Mouse (Mus musculus) limb, embryonic 11.5 days (tissue): ENCODE data around the gene Fuz. TPM values are rescaled to one million over a fixed set of nuclear protein-coding genes. Genes with fewer than 3 reads are reported as not detected.

Source experiments
- ATAC-seq: fragments of 200-750 bp; cut with Nextera tagmentation; 2 replicates; pipeline ENCODE4 v1.8.0; 2017; ENCODE audit warnings: low read depth; ENCODE audit not compliant: insufficient number of reproducible peaks, low FRiP score, low TSS enrichment
- DNase-seq: peaks from one replicate; pipeline ENCODE4 v3.0.0-alpha.2; 2015; ENCODE audit warnings: low spot score
- H3K27ac ChIP-seq: fragments of 300-500 bp; sonication (generic); replicated peaks from 2 replicates; pipeline ENCODE4 v1.5.1; 2014; ENCODE audit warnings: low read depth, mild to moderate bottlenecking, low read length
- H3K27me3 ChIP-seq: fragments of 300-500 bp; sonication (generic); 2 replicates; pipeline ENCODE4 v1.6.1; 2014; ENCODE audit warnings: mild to moderate bottlenecking, low read length, mixed read lengths; ENCODE audit not compliant: control insufficient read depth, insufficient read depth
- H3K36me3 ChIP-seq: fragments of 300-500 bp; sonication (generic); 2 replicates; pipeline ENCODE4 v1.6.1; 2014; ENCODE audit warnings: mild to moderate bottlenecking, low read length, moderate library complexity, mixed read lengths; ENCODE audit not compliant: control insufficient read depth, insufficient read depth
- H3K4me1 ChIP-seq: fragments of 300-500 bp; sonication (generic); 2 replicates; pipeline ENCODE4 v1.6.1; 2014; ENCODE audit warnings: low read length, mixed read lengths; ENCODE audit not compliant: control insufficient read depth, insufficient read depth
- H3K4me2 ChIP-seq: fragments of 300-500 bp; sonication (generic); 2 replicates; pipeline ENCODE4 v1.6.1; 2014; ENCODE audit warnings: low read depth, mild to moderate bottlenecking, moderate library complexity; ENCODE audit not compliant: severe bottlenecking
- H3K4me3 ChIP-seq: fragments of 300-500 bp; sonication (generic); 2 replicates; pipeline ENCODE4 v1.5.1; 2014; ENCODE audit warnings: low read depth, low read length
- H3K9ac ChIP-seq: fragments of 300-500 bp; sonication (generic); 2 replicates; pipeline ENCODE4 v1.6.1; 2014; ENCODE audit warnings: mild to moderate bottlenecking, low read length
- H3K9me3 ChIP-seq: fragments of 300-500 bp; sonication (generic); 2 replicates; pipeline ENCODE4 v1.6.1; 2016; ENCODE audit warnings: low read length; ENCODE audit not compliant: control insufficient read depth
- WGBS: fragments of 180-500 bp; shearing (Covaris S2); extraction: QIAGEN DNeasy Blood & Tissue Kit; methylation state at CpG from one replicate; pipeline ENCODE4 v1.1.7; 2014; 5-methylcytosine and 5-hydroxymethylcytosine counted together
- polyA plus RNA-seq: library from polyadenylated mRNA; unstranded; fragments of >200 nt; fragmentation: Nextera tagmentation; extraction: Ambion mirVana; gene quantifications from 2 replicates; pipeline ENCODE4 v1.2.1, GENCODE M21; 2014

Gene Fuz
- 14.8 and 16.0 TPM in 2 replicates for polyA plus RNA-seq

GRCm38 (mm10) chr7:44895593-44896434 is at the start of gene Fuz:
Fuz (plus strand) TSS chr7:44896079.
- Histone ChIP-seq H3K27me3 (no peaks in the 10 kb centered on the region), H3K36me3 (peaks cover 2% of the 10 kb centered on the region; the same call in 1 of the 2 replicates), H3K4me2 (peak within 1 kb of the TSS; percentile 73), H3K4me1 (peaks cover 15% of the 10 kb centered on the region), H3K27ac (peak within 1 kb of the TSS; percentile 53; the same call in 1 of the 2 replicates), H3K4me3 (peak within 1 kb of the TSS; percentile 62), H3K9me3 (no peaks in the 10 kb centered on the region), H3K9ac (peak within 1 kb of the TSS; percentile 74)
- WGBS: 2% methylated on average over 34 of the region's 34 CpGs
- DNase-seq: peak; percentile 92
- peak; percentile 65 for ATAC-seq

- no peak overlapping the region for H3K9ac ChIP-seq
- H3K27ac ChIP-seq: no peak overlapping the region
- no peaks in the 10 kb centered on the region for H3K27me3 ChIP-seq
- DNase-seq (no peak), ATAC-seq (no peak)
- peaks cover 23% of the 10 kb centered on the region for H3K36me3 ChIP-seq
- H3K4me1 ChIP-seq: peaks cover 12% of the 10 kb centered on the region
- 90% methylated on average over 7 of the region's 7 CpGs for WGBS
- no peak overlapping the region for H3K4me3 ChIP-seq
- H3K4me2 ChIP-seq: no peak overlapping the region
- H3K9me3 ChIP-seq: no peaks in the 10 kb centered on the region
Observed at GRCm38 (mm10) chr7:44846804-44847203, 49.1 kb upstream of the Fuz start.

DNA sequence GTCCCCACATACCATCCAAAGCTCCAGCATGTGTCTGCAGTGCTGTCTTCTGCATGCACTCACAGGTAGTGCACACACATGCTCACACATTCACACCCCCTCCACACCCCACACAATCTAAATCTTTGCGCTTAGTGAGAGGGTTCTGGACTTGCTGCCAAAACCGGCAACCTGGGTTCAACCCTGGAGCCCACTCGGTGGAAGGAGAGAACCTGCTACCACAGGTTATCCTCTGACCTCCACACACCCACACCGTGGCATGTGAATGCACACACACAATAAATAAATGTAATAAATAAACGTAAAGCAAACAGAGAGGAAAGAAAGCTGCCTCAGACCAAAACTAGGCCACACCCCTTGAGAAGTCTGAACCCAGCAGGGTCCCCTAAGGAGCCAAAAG is 48.1 kb upstream of the Fuz start:
- H3K9me3 ChIP-seq: no peaks in the 10 kb centered on the region
- H3K4me1 ChIP-seq: peaks cover 12% of the 10 kb centered on the region
- DNase-seq: no peak
- H3K36me3 ChIP-seq: peaks cover 23% of the 10 kb centered on the region
- no peak overlapping the region for H3K27ac ChIP-seq
- ATAC-seq: no peak
- H3K4me3 ChIP-seq: peak overlapping the region; percentile 80
- no peaks in the 10 kb centered on the region for H3K27me3 ChIP-seq
- H3K9ac ChIP-seq: no peak overlapping the region
- 85% methylated on average over 5 of the region's 5 CpGs for WGBS
- H3K4me2 ChIP-seq: peak overlapping the region; percentile 83

- Histone ChIP-seq H3K36me3 (peaks cover 24% of the 10 kb centered on the region), H3K9me3 (no peaks in the 10 kb centered on the region), H3K27ac (peak within 1 kb of the TSS; percentile 91), H3K4me3 (peak within 1 kb of the TSS; percentile 80), H3K27me3 (no peaks in the 10 kb centered on the region), H3K9ac (peak within 1 kb of the TSS; percentile 77), H3K4me2 (peak within 1 kb of the TSS; percentile 83), H3K4me1 (peaks cover 15% of the 10 kb centered on the region)
- under 1% methylated on average over 54 of the region's 54 CpGs for WGBS
- ATAC-seq (peak; percentile 80), DNase-seq (peak; percentile 96)
Observed at GRCm38 (mm10) chr7:44848561-44849415, 47.1 kb upstream of the Fuz start, which contains the start of the genes Akt1s1 and Tbc1d17. Akt1s1 (plus strand) TSS chr7:44848991. Tbc1d17 (minus strand) TSS chr7:44849079.

DNA sequence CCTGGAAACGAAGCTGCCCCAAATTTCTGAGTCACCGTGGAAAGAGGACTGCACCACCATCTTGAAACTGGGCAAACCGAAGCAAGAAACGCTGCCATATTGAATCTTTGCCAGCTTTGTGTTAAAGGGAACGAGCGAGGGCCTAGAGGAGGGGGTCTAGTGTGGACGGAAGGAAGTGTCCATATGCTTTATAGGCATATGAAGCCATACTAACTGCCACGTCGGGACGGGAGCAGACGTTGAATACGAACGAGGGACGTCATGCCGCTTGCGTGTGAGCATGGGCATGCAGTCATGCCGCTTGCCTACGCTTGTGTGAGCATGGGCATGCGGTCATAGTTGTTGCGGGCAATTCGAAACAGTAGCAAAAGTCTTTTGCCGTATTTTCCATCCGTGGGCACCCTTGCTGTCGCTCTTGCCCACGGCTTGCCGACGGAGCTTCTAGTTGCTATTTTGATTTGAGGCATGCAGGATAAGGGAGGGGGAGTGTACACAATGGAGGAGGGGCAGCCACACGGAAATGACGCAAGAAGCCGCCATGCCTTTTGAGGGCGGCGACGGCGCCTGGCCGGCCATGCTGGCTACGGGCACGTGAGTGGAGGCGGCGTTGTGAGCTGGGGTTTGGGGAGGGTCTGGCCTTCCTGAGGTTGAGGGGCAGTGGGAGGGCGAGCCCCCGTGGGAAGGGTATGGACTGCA is 46.3 kb upstream of the Fuz start:
- no peaks in the 10 kb centered on the region for H3K27me3 ChIP-seq
- peak overlapping the region; percentile 80 for H3K4me3 ChIP-seq
- H3K9me3 ChIP-seq: no peaks in the 10 kb centered on the region
- H3K4me1 ChIP-seq: peaks cover 20% of the 10 kb centered on the region
- peak overlapping the region; percentile 83 for H3K4me2 ChIP-seq
- peak overlapping the region; percentile 91 for H3K27ac ChIP-seq
- H3K9ac ChIP-seq: peak overlapping the region; percentile 77
- ATAC-seq: peak; percentile 71
- WGBS: under 1% methylated on average over 41 of the region's 41 CpGs
- peaks cover 20% of the 10 kb centered on the region for H3K36me3 ChIP-seq
- peak; percentile 91 for DNase-seq

- WGBS: under 1% methylated on average over 33 of the region's 33 CpGs
- peak; percentile 56 for ATAC-seq
- peaks cover 21% of the 10 kb centered on the region for H3K4me1 ChIP-seq
- peaks cover 17% of the 10 kb centered on the region for H3K36me3 ChIP-seq
- H3K4me2 ChIP-seq: peak overlapping the region; percentile 83
- H3K9ac ChIP-seq: peak overlapping the region; percentile 77
- no peaks in the 10 kb centered on the region for H3K9me3 ChIP-seq
- peak overlapping the region; percentile 80 for H3K4me3 ChIP-seq
- H3K27ac ChIP-seq: peak overlapping the region; percentile 91
- no peaks in the 10 kb centered on the region for H3K27me3 ChIP-seq
- DNase-seq: peak; percentile 87
Observed at GRCm38 (mm10) chr7:44850146-44850545, 45.7 kb upstream of the Fuz start.

- no peak for DNase-seq
- H3K9ac ChIP-seq: peak overlapping the region; percentile 77
- H3K4me1 ChIP-seq: peaks cover 22% of the 10 kb centered on the region
- H3K4me2 ChIP-seq: peak overlapping the region; percentile 83
- H3K9me3 ChIP-seq: no peaks in the 10 kb centered on the region
- 84% methylated on average over 8 of the region's 8 CpGs for WGBS
- H3K27me3 ChIP-seq: no peaks in the 10 kb centered on the region
- ATAC-seq: no peak
- H3K36me3 ChIP-seq: peaks cover 10% of the 10 kb centered on the region
- peak overlapping the region; percentile 80 for H3K4me3 ChIP-seq
- peak overlapping the region; percentile 91; the same call in 1 of the 2 replicates for H3K27ac ChIP-seq
Observed at GRCm38 (mm10) chr7:44850789-44851624, 44.9 kb upstream of the Fuz start.
